Mouse (Mus musculus) midbrain, embryonic 15.5 days (tissue): Measurements from ENCODE around the gene Lrba. TPM values are rescaled to one million over a fixed set of nuclear protein-coding genes. Genes with fewer than 3 reads are reported as not detected.

ENCODE experiments used
- ATAC-seq: fragments of 200-750 bp; cut with Nextera tagmentation; replicated peaks from 2 replicates; pipeline ENCODE4 v1.8.0; 2017; ENCODE audit warnings: moderate TSS enrichment
- H3K27ac ChIP-seq: fragments of 300-500 bp; sonication (generic); 2 replicates; pipeline ENCODE4 v1.5.1; 2015; ENCODE audit warnings: mild to moderate bottlenecking, inconsistent platforms
- H3K27me3 ChIP-seq: fragments of 300-500 bp; sonication (generic); replicated peaks from 2 replicates; pipeline ENCODE4 v1.6.1; 2015; ENCODE audit warnings: inconsistent platforms
- H3K36me3 ChIP-seq: fragments of 300-500 bp; sonication (generic); replicated peaks from 2 replicates; pipeline ENCODE4 v1.6.1; 2015; ENCODE audit warnings: inconsistent platforms
- H3K4me1 ChIP-seq: fragments of 300-500 bp; sonication (generic); 2 replicates; pipeline ENCODE4 v1.6.1; 2015; ENCODE audit warnings: inconsistent platforms
- H3K4me2 ChIP-seq: fragments of 300-500 bp; sonication (generic); 2 replicates; pipeline ENCODE4 v1.6.1; 2015; ENCODE audit warnings: inconsistent platforms, mild to moderate bottlenecking, moderate library complexity
- H3K4me3 ChIP-seq: fragments of 300-500 bp; sonication (generic); 2 replicates; pipeline ENCODE4 v1.5.1; 2015; ENCODE audit warnings: mild to moderate bottlenecking, inconsistent platforms
- H3K9ac ChIP-seq: fragments of 300-500 bp; sonication (generic); 2 replicates; pipeline ENCODE4 v1.6.1; 2015; ENCODE audit warnings: mild to moderate bottlenecking, inconsistent platforms
- H3K9me3 ChIP-seq: fragments of 300-500 bp; sonication (generic); 2 replicates; pipeline ENCODE4 v1.6.1; 2016; ENCODE audit warnings: inconsistent platforms
- WGBS: fragments of 180-500 bp; shearing (Covaris S2); methylation state at CpG from one replicate; pipeline ENCODE4 v1.1.7; 2015; ENCODE audit warnings: mixed read lengths; 5-methylcytosine and 5-hydroxymethylcytosine counted together
- polyA plus RNA-seq: library from polyadenylated mRNA; unstranded; fragments of >200 nt; fragmentation: Nextera tagmentation; extraction: Ambion mirVana; gene quantifications from 2 replicates; pipeline ENCODE4 v1.2.1, GENCODE M21; 2015

Gene Lrba
- polyA plus RNA-seq, 1 experiment from 2014 or later, result 5.1 TPM

DNA sequence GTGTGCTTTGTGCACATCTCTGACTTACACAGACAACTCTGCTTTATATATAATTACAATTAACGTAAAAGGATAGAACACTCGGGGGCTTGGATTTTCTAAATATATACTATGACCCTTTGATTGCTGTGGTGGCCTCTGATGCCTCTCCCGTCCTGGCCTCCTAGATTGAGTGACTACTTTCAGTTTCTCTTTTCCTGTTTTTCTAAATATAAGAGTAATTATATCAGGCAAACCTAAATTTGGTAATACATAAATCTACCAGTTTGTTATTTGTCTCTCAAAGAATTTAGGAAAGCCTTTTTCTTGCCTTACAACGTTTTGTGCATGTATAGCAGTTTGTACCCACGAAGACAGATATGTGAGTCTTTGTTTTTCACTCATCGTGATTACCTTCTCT, 534.2 kb downstream of the Lrba start:
- 63% methylated on average over 6 of the region's 6 CpGs for WGBS
- no peak overlapping the region for H3K4me2 ChIP-seq
- 0 out of 2 replicates have a peak, but pooled peaks cover 2% of the 10 kb centered on the region for H3K4me1 ChIP-seq
- ATAC-seq, result no peak
- H3K9me3 ChIP-seq, result no peaks in the 10 kb centered on the region
- H3K4me3 ChIP-seq, result no peak overlapping the region
- H3K36me3 ChIP-seq, result no peaks in the 10 kb centered on the region
- no peak overlapping the region for H3K27ac ChIP-seq
- no peak overlapping the region for H3K9ac ChIP-seq
- no peaks in the 10 kb centered on the region for H3K27me3 ChIP-seq

DNA sequence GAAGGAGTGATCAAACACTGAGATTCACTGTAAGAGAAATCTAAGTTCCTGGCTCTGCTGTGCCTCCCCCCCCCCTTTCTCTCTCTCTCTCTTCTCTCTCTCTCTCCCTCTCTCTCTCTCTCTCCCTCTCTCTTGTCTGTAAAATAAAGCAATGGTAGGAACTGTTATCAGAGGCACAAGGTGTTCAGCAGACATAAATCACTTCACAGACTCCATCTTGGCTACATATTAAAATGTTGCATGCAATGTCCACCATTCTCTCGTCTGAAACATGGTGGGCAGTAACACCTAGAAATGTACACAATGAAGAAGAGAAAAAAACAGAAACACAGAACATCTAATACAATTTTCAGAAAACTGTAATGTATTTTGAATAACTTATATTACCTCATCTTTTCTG, 534.9 kb downstream of the Lrba start:
- Histone ChIP-seq H3K9me3 (no peaks in the 10 kb centered on the region), H3K27me3 (no peaks in the 10 kb centered on the region), H3K4me3 (no peak overlapping the region), H3K4me2 (peak overlapping the region; percentile 22; the same call in 1 of the 2 replicates), H3K9ac (no peak overlapping the region), H3K36me3 (no peaks in the 10 kb centered on the region), H3K27ac (no peak overlapping the region), H3K4me1 (0 out of 2 replicates have a peak, but pooled peaks cover 2% of the 10 kb centered on the region)
- 54% methylated on average over 1 of the region's 1 CpGs for WGBS
- ATAC-seq, result no peak

DNA sequence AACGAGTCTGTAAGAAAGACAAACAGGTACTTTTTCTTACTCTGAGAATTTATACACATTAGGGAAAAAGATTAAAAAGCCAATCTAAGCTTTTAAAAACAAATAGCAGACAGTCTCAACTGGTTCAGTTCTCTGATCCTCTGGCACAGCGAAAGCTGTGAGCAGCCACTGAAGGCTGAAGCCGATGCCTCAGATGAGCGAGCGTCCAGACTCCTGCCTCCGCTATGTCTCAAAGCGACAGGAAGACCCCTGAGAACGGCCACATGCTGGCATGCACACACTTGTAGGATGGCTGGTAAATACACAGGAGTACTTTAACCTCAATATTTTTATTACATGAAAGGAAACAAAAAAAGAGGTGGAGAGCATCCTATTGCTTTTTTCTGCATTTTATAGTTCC, 535.4 kb downstream of the Lrba start:
- Histone ChIP-seq H3K4me3 (no peak overlapping the region), H3K4me2 (peak overlapping the region; percentile 24), H3K9me3 (no peaks in the 10 kb centered on the region), H3K9ac (0 out of 2 replicates have a peak overlapping the region, but pooled peaks have one; percentile 13), H3K27ac (no peak overlapping the region), H3K4me1 (0 out of 2 replicates have a peak, but pooled peaks cover 2% of the 10 kb centered on the region), H3K36me3 (no peaks in the 10 kb centered on the region), H3K27me3 (no peaks in the 10 kb centered on the region)
- 31% methylated on average over 8 of the region's 8 CpGs for WGBS
- ATAC-seq, result no peak

DNA sequence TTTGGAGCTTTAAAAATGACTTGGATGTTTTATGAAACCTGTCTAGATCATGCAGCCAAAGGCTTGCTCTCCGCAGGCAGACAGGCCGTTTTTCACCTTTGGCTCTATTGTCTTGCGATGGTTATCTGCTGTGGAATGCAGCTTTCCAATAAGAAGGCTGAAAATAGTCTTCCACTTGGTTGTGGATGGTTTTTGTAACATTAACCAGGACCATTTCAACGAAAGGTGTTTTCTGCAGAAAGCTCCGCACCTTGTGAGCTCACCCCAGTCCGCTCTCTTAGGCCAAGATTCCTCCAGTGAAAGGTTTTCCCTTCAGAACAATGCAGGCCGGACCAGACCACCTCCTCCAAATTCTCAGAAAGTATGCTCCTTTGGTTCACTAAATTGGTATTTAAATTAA, 536.0 kb downstream of the Lrba start:
- Histone ChIP-seq H3K27me3 (no peaks in the 10 kb centered on the region), H3K4me1 (0 out of 2 replicates have a peak, but pooled peaks cover 2% of the 10 kb centered on the region), H3K36me3 (no peaks in the 10 kb centered on the region), H3K4me3 (no peak overlapping the region), H3K9me3 (no peaks in the 10 kb centered on the region), H3K9ac (no peak overlapping the region), H3K27ac (peak overlapping the region; percentile 53; the same call in 1 of the 2 replicates), H3K4me2 (no peak overlapping the region)
- 57% methylated on average over 7 of the region's 7 CpGs for WGBS
- ATAC-seq, result no peak

DNA sequence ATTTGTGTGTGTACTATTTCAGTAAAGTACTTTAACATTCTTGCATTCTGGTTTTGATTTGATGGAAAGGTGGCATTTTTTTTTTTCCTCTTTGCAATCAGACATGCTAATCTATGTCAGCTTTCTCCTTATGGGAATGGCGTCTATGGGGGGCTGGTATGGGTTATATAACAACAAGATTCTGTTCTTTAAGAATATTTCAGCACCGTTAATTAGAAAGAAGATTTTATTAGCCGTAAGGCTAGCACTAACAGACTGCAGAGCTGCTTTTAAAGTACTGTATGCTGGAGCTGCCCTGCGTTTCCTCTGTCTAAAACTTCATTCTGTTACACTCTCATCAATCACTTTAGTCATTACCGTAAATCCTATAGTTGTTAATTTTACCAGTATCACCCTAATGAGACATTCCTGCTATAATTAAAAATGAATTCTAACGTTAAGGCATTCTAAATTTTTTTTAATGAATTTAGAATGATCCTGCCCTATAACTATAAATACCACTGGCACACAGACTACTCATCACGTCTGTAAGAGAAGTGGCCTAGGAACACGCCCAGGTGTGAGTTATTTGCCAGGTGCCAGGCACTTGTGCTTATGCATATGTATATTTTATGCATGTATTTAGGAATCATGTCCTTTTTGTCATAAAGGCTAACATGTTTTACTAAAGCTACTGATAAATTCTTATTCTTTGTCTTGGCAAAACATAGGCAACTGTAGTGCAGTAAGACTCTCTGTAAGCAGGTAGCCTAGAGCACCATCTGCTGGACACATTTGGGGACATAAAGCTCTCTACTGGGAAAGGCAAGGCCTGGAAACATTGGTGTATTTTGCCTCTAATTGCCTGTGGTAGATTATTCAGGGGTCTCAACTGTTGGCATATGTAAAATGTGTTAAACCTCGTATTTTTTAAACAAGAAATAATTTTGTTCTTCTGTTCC, 536.9 kb downstream of the Lrba start:
- Histone ChIP-seq H3K9ac (no peak overlapping the region), H3K4me3 (no peak overlapping the region), H3K36me3 (no peaks in the 10 kb centered on the region), H3K4me2 (no peak overlapping the region), H3K27me3 (no peaks in the 10 kb centered on the region), H3K9me3 (no peaks in the 10 kb centered on the region), H3K27ac (0 out of 2 replicates have a peak overlapping the region, but pooled peaks have one; percentile 50), H3K4me1 (0 out of 2 replicates have a peak, but pooled peaks cover 2% of the 10 kb centered on the region)
- 49% methylated on average over 9 of the region's 9 CpGs for WGBS
- ATAC-seq, result peak; percentile 92

DNA sequence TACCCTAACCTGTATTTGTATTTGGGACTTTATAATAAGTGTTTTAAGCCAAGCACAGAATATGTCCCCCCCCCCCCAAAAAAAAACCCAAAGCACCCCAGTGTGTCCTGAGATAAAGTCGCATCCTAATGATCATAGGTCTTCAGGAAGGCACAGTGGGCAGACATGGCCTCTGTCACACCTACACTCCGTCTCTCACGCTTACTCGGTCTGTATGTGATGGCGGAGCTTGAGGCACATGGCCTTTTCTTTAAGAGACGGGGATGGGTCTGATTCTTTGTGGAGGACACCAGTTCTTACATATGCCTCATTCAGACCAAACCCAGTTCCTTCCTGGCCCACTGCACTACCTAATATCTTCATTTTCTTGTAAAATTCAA, 537.5 kb downstream of the Lrba start:
- Histone ChIP-seq H3K4me2 (no peak overlapping the region), H3K4me3 (no peak overlapping the region), H3K4me1 (0 out of 2 replicates have a peak, but pooled peaks cover 2% of the 10 kb centered on the region), H3K27ac (no peak overlapping the region), H3K36me3 (no peaks in the 10 kb centered on the region), H3K9ac (no peak overlapping the region), H3K9me3 (no peaks in the 10 kb centered on the region), H3K27me3 (no peaks in the 10 kb centered on the region)
- WGBS, result 83% methylated on average over 6 of the region's 6 CpGs
- ATAC-seq, result peak; percentile 53

DNA sequence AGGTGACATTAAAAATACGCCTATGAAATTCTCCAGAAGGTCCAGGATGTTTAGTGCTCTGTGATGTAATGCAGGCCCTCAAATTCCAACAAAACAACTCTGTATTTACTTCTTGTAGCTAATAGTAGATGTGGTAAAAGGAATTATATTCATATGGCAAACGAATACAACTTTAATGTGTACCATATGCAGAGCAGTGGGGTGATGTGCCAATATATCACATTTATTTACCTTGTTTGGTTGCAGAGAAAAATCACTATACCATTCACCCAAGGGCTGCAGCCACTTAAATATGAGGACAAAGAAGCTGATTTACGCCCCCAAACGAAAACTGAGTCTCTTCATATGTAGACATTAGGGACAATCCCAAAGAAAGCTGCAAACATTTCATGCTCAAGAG, 538.0 kb downstream of the Lrba start:
- 86% methylated on average over 4 of the region's 4 CpGs for WGBS
- no peak for ATAC-seq
- Histone ChIP-seq H3K9me3 (no peaks in the 10 kb centered on the region), H3K27me3 (no peaks in the 10 kb centered on the region), H3K4me2 (no peak overlapping the region), H3K4me1 (0 out of 2 replicates have a peak, but pooled peaks cover 2% of the 10 kb centered on the region), H3K9ac (no peak overlapping the region), H3K27ac (no peak overlapping the region), H3K4me3 (no peak overlapping the region), H3K36me3 (no peaks in the 10 kb centered on the region)

DNA sequence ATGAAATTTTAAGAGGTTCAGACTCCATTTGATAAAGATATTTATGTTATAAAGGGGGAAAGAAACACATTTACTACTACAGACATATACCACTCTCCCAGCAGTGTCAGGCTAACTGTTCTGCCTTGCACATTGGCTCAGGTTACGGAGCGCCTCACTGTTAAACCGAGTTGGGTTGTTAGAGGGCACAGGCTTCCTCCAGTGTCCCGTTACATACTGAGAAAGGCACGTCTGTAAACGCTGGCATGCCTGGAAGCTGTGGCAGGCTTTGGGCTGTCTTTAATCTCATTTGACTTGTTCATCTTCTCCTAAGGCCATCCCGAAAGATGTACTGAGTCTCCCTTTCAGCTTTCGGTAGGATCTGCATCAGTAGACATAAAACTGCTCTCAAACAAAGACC, 544.1 kb downstream of the Lrba start:
- Histone ChIP-seq H3K9ac (no peak overlapping the region), H3K27ac (no peak overlapping the region), H3K4me3 (no peak overlapping the region), H3K36me3 (no peaks in the 10 kb centered on the region), H3K27me3 (no peaks in the 10 kb centered on the region), H3K4me1 (peaks cover 13% of the 10 kb centered on the region), H3K4me2 (peak overlapping the region; percentile 7; the same call in 1 of the 2 replicates), H3K9me3 (no peaks in the 10 kb centered on the region)
- peak; percentile 50; the same call in 1 of the 2 replicates for ATAC-seq
- WGBS, result 7% methylated on average over 8 of the region's 8 CpGs

DNA sequence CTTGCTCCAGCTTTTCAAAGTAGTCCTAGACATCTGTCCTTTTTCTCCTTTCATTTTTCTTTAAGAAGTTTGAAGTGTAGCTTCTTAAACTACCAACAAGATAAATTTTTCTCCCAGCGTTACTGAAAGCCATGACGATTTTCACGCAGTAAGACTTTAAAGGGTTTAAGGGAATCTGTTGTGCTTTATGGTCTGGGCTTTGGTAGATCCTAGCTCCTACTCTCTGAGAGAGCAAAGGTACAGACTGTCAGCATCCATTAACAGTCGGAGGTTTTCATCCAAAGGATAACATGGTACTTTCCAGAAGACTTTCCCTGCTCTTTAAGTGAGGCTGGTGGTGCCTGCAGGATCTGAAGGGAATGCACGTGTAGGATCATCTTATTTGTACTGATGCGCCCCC, 544.5 kb downstream of the Lrba start:
- Histone ChIP-seq H3K27me3 (no peaks in the 10 kb centered on the region), H3K9ac (no peak overlapping the region), H3K4me3 (no peak overlapping the region), H3K36me3 (no peaks in the 10 kb centered on the region), H3K4me1 (peaks cover 13% of the 10 kb centered on the region), H3K9me3 (no peaks in the 10 kb centered on the region), H3K27ac (0 out of 2 replicates have a peak overlapping the region, but pooled peaks have one; percentile 26), H3K4me2 (peak overlapping the region; percentile 10; the same call in 1 of the 2 replicates)
- ATAC-seq, result peak; percentile 55; the same call in 1 of the 2 replicates
- WGBS, result 18% methylated on average over 6 of the region's 6 CpGs

DNA sequence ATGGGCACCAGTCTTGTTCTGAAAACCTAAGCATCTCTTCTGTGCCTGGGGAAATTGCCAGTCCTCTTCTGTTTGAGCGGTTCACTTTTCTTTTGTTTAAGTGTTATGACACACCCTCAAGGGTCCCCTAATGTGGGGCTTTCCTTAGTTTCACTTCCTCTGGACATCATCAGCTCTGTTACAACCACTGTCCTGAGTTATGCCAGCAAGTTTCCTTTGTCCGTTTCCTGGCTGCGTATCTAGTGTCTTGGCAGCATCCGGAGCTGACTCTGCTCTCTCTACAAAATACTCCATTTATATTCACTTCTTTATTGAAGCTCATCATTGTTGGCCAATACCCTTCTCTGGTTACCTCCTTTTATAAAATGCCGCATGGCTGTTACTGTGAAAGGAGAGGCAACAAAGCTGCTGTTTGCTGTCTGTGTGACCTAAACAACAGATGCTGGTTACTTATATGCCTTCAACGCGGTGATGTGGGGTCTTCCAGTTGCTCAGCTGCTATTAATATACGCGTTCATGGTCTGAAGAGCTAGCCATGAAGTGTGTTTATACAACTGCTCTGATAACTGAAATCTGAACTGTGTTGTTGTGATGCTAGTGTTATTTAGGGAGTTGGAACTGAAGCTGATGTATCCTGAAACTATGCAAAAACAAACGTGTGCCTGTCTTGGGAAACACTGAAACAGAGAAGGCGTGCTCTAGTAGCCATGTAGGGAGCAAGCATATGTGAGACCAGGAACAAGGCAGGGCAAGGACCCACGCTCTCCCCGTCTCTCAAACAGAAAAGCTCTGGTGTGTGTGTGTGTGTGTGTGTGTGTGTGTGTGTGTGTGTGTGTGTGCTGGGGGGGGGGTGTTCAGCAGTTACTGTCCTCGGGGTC, 550.3 kb downstream of the Lrba start:
- H3K9me3 ChIP-seq, result no peaks in the 10 kb centered on the region
- H3K4me3 ChIP-seq, result no peak overlapping the region
- H3K4me1 ChIP-seq, result peaks cover 16% of the 10 kb centered on the region
- H3K27ac ChIP-seq, result peak overlapping the region; percentile 60
- H3K9ac ChIP-seq, result no peak overlapping the region
- H3K4me2 ChIP-seq, result no peak overlapping the region
- 0 out of 2 replicates have a peak, but pooled peaks have one; percentile 17 for ATAC-seq
- 42% methylated on average over 14 of the region's 14 CpGs for WGBS
- no peaks in the 10 kb centered on the region for H3K27me3 ChIP-seq
- no peaks in the 10 kb centered on the region for H3K36me3 ChIP-seq

DNA sequence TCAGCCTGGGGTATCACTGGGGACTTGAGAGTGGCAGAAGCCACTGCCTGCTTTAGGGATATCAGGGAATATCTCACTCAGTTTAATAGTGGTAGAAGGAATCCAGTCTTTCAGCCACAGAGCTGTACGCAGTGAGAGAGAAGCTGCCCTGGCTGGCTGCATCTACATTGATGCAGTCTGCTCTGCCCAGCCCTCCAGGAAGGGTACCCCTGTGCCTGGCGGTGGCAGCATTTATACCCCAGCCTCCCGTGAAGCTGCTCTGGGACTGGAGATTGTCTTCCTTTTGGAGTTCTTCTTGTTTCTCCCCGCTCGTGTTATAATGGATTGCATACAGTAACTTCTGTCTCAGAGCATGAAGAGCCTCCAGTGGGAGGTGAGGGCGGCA, 551.0 kb downstream of the Lrba start:
- Histone ChIP-seq H3K27me3 (no peaks in the 10 kb centered on the region), H3K4me3 (no peak overlapping the region), H3K4me1 (peaks cover 16% of the 10 kb centered on the region), H3K9me3 (no peaks in the 10 kb centered on the region), H3K36me3 (no peaks in the 10 kb centered on the region), H3K9ac (no peak overlapping the region), H3K4me2 (no peak overlapping the region), H3K27ac (no peak overlapping the region)
- 64% methylated on average over 6 of the region's 6 CpGs for WGBS
- 0 out of 2 replicates have a peak, but pooled peaks have one; percentile 34 for ATAC-seq

DNA sequence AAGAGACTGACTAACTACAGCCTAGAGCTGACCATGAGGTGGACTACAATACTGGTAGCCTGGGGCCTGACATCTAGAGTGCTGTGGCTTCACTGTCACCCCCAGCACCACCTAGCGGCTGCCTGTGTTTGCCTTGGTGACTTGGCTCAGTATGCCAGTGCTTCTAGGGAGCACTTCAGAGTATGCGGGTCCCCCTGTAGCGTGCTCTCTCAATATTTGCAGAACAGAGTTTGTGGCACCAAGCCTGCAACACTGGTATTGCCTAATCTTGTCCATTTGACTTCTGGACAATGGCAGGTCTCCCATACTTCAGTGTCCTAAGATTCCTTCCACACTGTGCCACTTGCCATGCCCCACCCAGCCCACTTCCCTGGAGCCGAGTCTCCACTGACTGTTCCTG, 555.2 kb downstream of the Lrba start:
- ATAC-seq, result no peak
- WGBS, result 71% methylated on average over 4 of the region's 4 CpGs
- Histone ChIP-seq H3K4me3 (no peak overlapping the region), H3K27me3 (no peaks in the 10 kb centered on the region), H3K9ac (no peak overlapping the region), H3K27ac (no peak overlapping the region), H3K4me2 (no peak overlapping the region), H3K4me1 (peaks cover 10% of the 10 kb centered on the region), H3K9me3 (no peaks in the 10 kb centered on the region), H3K36me3 (no peaks in the 10 kb centered on the region)
